Mouse (Mus musculus): ENCODE data around the gene Inip. TPM values are rescaled to one million over a fixed set of nuclear protein-coding genes. Genes with fewer than 3 reads are reported as not detected.
"Not testable (repeated sequence)": the region's sequence is repeated elsewhere in the genome, so short reads cannot be mapped to it uniquely, and the experiment has no call there.

The Inip gene
- total RNA-seq, 2 experiments from 2014 or later, result 8.3 to 8.7 TPM

DNA sequence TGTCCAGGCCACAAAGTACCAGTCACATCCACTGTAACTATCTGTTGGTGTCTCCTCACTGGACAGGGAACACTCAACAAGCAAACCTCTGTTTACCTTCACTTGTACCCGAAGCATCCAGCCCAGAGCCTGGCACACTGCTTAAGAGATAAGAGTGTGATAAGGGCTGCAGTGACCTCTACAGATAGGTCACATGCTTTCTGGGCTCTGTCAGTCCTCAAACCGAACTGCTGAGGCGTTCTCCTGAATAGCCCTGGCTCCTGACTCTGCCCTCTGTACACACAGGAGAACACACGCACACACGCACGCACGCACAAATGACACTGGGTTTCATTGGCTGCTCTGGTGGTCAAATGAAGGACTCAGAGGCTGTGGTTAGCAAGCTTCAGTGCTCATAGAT, 12.7 kb upstream of the Inip start:
- intact Hi-C loops (cut with DNase I), result no loop called here
- DNase-seq, result no peak

DNA sequence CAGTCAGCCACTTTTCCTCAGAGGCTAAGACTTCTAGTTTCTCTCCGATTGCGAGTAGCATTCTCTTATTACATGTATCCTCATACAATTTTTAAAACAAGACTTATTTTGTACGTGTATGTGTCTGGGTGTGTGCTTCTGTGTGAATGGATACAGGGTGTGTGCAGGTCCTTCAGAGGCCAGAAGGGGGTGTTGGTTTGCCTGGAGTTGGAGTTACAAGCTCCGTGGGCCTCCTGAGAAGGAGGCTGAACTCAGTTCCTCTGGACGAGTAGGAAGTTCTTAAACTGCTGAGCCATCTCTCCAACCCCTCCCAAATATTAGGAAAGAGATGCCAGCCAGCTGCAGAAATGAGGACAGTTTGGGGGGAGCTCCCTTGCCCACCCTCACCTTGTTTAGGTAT, 7.0 kb upstream of the Inip start:
- intact Hi-C loops (cut with DNase I), result loop anchor here (5.0 kb wide), 1 partner anchor 39 kb away; no protein-coding TSS in a partner anchor
- no peak for DNase-seq

DNA sequence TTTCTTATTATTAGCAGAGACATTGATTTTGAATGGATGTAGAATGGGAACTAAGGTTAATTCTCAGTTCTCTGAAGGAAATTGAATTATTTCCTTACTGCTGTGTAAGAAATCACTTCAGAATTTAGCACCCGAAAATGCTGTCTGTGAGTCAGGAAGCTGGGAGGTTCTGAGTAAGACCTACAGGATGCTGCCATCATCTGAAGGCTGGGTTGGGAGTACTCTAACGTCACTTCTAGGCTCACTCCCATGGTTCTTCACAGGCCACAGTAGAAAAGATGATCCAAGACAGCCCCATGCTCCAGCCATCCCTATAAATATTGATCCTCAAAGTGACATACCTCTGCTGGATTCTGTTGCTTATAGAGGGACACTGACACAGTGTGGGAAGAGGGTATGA, 6.1 kb upstream of the Inip start:
- no peak for DNase-seq
- intact Hi-C loops (cut with DNase I), result loop anchor here (5.0 kb wide), 1 partner anchor 40 kb away; no protein-coding TSS in a partner anchor

DNA sequence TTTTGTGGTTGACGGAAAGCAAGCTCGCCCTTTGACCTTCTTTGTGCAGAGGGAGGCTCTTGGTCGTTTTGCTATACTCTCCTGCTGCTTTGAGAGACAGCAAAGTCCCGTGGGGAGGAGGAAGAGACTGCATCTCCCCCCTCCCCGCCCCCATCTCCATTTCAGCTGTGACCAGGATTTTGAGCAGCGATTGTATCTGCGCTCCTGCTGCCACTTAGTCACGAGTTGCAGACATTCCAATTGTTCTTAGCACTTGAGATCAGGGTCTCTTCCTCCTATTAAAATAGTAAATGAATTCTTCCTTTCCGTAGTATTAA, 5.4 kb upstream of the Inip start:
- DNase-seq, result no peak
- intact Hi-C loops (cut with DNase I), result loop anchor here (5.0 kb wide), 1 partner anchor 40 kb away; no protein-coding TSS in a partner anchor

- DNase-seq, result peak; percentile 34 to 41
- intact Hi-C loops (cut with DNase I), result loop anchor here (5.0 kb wide), 1 partner anchor 41 kb away; no protein-coding TSS in a partner anchor
Measured at GRCm38 (mm10) chr4:59805968-59806878, 4.8 kb upstream of the Inip start.

DNA sequence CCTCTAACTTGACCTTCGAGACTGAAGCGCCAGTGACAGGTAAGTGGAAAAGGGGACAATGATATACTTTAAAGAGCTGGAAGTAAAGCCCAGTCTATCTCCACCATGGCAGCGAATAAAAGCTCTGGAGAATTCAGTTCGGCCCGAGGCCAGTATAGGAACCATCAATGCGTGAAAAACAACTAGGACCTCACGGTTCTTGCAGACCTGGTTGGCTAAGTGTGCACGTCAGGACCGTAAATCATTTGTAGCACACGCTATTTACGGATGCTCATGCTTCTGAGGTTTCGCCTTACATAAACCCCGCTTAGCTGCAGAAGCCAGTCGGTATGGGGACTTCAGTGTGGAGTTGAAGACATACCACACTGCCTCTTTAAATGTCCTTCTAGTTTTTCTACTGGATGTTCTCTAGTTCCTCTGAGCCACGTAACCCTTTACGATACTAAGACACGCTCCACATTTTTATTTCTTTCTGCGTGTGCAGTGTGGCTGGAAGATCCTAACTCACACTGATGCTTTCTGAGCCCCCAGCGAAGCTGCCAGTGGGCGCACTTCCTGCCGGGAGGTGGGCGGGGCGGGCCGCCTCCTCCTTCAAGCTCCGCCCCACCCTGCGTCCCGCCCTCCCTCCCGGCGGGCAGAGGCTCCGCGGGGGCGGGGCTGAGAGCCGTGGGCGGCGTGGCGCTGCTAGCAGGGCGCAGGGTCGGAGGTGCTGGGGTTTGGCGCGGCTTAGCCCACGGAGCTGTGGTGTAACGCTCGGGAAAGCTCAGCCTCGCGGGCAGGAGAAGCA, 4.0 kb upstream of the Inip start, which contains the start of gene Snx30:
Gene Snx30, plus strand, starts transcription at position 660 of the 787 bp plus-strand sequence.
- intact Hi-C loops (cut with DNase I), result loop anchor here (5.0 kb wide), 1 partner anchor 42 kb away; no protein-coding TSS in a partner anchor
- peak; percentile 91 to 92 for DNase-seq

DNA sequence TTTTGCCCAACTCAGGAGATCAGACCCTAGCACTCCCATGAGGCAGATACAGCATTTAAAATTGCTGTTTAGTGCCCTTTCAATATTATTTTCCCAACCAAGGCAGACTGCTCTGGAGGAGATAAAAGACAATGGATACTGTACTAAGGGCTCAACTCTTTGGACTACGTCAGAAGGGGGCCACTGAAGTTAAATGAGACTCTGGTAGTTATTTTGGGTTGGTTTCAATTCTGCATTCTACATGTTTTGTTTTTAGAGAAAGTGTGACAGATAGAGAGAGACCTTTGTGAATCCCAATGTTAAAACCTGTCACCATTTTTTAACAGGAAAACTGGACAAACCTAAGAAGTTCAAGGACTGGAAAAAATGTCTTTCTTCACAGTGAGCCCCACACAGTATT, 3.4 kb upstream of the Inip start:
- no peak for DNase-seq
- intact Hi-C loops (cut with DNase I), result loop anchor here (5.0 kb wide), 1 partner anchor 43 kb away; no protein-coding TSS in a partner anchor

DNA sequence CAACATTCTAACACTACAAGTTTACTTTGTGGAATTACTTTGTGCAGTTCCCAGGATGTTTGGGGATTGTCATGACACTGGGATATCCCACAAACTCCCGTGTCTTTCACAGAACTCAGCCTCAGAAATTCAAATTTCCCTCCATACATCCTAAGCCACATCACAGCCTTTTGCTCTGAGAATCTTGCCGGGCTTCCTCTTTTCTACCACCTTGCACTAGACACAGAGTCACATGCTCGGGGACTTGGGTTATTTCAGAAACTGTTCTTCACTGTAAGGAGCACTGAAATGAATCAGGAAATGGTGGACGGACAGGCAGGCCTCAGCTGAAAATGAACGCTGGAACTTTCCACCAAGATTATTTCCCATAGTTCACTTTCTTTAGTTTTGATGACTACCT, 2.0 kb upstream of the Inip start:
- intact Hi-C loops (cut with DNase I), result loop anchor here (2.0 kb wide), 1 partner anchor 17 kb away; no protein-coding TSS in a partner anchor
- no peak for DNase-seq

- DNase-seq, result no peak
- intact Hi-C loops (cut with DNase I), result loop anchor here (2.0 kb wide), 1 partner anchor 16 kb away; no protein-coding TSS in a partner anchor
Measured at GRCm38 (mm10) chr4:59802792-59803191, 1.4 kb upstream of the Inip start.

DNA sequence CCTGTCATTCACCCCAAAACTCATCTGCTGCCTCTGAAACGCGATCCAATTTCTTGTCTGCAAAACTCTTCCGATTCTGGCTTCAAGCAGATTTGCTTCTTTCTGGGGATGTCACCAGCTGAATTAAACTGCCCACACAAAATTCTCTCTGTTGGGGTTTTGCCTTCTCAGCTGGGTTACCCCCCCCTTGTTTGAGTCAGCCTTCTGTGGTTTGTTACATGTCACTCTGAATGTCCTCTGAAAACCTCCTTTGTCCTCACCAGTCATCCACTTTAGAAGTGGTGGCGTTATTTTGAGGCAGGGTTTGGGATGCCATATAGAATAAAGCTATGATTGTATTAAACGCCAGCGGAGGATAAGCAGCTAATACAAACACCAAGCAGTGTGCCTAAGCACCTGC, 718 bp upstream of the Inip start:
- intact Hi-C loops (cut with DNase I), result loop anchor here (2.0 kb wide), 1 partner anchor 15 kb away; no protein-coding TSS in a partner anchor
- no peak for DNase-seq

DNA sequence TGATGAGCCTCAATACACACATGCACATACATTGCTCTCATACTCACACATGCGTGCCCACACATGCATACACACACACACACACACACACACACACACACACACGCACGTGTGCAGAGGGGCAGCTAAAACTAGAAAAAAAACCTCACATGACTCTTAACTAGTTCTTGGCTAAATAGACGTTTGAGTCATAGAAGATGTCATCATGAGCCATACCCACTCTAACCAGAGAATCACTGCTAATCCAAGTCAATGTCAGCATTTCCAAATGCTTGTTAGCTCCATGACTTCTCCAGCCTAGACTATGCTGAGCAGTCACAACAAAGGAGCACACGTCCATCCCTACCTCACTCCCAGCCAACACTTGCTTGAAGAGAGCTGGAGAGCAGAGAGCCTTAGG, 1.2 kb downstream of the Inip start:
- DNase-seq, result no peak
- intact Hi-C loops (cut with DNase I), result no loop called here

- intact Hi-C loops (cut with DNase I), result no loop called here
- DNase-seq, result no peak
Measured at GRCm38 (mm10) chr4:59795788-59796455, 5.5 kb downstream of the Inip start.

DNA sequence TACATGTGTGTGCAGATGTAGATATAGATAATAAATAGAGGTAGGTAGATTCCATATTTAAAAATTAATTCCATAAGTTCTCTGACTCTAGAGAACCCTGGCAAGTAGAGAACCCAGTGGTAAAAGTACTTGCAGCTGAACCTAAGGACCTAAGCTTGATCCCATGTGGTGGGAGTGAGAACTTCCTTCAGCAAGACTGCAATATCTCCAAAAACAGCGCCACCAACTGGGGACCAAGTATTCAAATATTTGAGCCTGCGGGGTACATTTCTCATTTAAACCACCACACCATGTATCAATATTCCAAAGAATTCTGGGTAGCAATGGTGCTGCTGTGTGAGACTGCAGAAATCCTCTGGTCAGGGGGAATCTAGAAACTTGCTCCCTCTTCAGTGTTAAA, 7.3 kb downstream of the Inip start:
- DNase-seq, result no peak
- intact Hi-C loops (cut with DNase I), result no loop called here

GRCm38 (mm10) chr4:59793626-59794025, 7.8 kb downstream of the Inip start:
- DNase-seq; intact Hi-C loops (cut with DNase I): not testable (repeated sequence)

DNA sequence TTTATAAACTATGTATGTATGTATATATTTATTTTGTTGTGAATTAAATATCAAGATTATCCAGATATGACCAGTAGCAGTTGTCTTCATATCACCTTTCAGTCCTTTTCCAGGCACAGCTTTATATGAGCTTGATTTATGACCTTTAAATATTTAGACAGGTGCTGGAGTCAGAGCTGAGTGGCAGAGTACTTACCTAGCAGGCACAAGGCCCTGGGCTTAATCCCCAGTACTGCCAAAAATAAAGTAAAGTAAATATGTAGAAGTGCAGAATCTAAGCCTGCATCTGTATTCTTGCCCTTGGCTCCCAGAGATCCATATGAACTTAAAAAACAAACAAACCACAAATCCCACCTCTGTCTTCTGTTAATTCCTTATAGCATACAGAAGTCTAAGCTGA, 12.4 kb downstream of the Inip start:
- intact Hi-C loops (cut with DNase I), result no loop called here
- DNase-seq, result no peak

DNA sequence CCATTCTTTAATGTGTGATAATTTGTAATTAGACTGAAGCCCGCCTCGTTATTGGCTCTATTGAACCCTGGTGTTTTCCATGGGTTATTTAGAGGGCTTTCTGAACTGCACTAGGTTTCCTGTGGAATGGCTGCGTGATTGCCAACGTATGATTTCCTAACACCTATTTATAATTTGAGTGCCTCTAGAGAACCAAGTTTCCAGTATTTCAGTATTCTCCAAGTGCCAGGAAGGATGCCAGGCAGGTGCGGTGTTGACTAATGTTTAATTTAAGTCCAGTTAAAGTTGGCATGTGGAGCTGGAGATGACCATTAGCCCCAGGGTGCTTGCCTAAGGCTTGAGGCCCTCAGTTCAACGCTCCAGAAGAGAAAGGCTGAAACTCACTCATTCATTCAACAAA, 14.3 kb downstream of the Inip start:
- intact Hi-C loops (cut with DNase I), result loop anchor here (2.0 kb wide), 1 partner anchor 16 kb away; no protein-coding TSS in a partner anchor
- DNase-seq, result no peak

DNA sequence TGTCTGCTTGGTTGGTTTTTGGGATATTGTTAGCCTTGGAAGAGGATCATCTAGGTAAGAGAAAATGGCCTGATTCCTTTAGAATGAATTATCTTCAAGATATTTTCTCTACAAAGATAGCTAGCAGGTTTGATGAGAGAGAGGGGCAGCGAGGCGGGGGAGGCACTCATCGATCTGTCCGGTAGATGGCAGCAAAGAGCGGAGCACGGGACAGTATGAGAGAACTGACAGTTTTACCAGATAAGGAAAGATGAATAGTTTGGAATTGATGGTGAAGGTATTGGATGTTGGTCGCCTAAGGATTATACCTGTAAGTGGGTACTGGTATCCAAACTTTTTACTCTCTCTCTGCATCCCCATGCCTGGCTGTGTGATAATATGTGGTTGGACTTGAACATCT, 14.7 kb downstream of the Inip start:
- DNase-seq, result peak; percentile 81 to 89
- intact Hi-C loops (cut with DNase I), result loop anchor here (1.0 to 2.0 kb wide), 3 partner anchors 16 to 85 kb away; no protein-coding TSS in a partner anchor

- intact Hi-C loops (cut with DNase I), result no loop called here
- no peak for DNase-seq
Measured at GRCm38 (mm10) chr4:59785412-59785811, 16.0 kb downstream of the Inip start.

GRCm38 (mm10) chr4:59783685-59784279, 17.6 kb downstream of the Inip start:
- peak; percentile 94 for DNase-seq
- intact Hi-C loops (cut with DNase I), result loop anchor here (1.0 kb wide), 1 partner anchor 168 kb away; no protein-coding TSS in a partner anchor
